Mouse (Mus musculus): Measurements from ENCODE around the gene Mdga1.

DNA sequence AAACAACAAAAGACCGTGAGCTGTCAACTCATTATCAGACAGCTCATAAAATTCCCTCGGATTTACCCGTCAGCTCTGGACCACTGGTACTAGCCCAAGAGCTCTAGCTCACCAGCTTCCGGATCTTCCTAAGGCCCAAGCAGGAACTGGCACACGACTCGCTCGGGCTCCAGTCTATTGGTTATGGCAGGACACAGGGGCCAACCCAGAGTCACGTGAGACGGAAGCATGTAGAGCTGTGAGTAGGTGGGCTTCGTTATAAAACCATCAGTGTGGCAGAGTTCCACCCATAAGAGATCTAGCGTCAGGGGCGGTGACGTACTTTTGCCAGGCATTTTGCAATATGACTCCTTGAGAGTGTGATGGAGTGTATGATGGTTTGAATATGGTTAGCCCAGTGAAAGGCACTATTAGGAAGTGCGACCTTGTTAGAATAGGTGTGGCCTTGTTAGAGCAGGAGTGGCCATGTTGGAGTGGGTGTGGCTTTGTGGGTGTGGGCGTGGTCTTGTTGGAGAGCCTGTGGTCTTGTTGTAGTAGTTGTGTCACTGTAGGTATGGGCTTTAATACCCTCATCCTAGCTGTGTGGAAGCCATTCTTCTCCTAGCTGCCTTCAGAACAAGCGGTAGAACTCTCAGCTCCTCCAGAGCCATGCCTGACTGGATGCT is 56.5 kb downstream of the Mdga1 start:
- TF ChIP-seq TAL1 (conservative IDR thresholded peaks at IDR 0.05; ENCODE audit: low read depth, low read length), result no peak
- no peak for TF ChIP-seq CTCF (IDR thresholded peaks at IDR 0.05; ENCODE audit: low read depth, low read length)
- no peak for TF ChIP-seq GATA2 (IDR thresholded peaks at IDR 0.05; ENCODE audit: borderline replicate concordance, low read depth, low read length)
- TF ChIP-seq POLR2AphosphoS5 (IDR thresholded peaks at IDR 0.05; ENCODE audit: insufficient replicate concordance, low read depth, low read length), result no peak
- TF ChIP-seq GATA1 (IDR thresholded peaks at IDR 0.05; ENCODE audit: borderline replicate concordance, low read length), result no peak
